Mouse (Mus musculus): ENCODE measurements around the gene Egr2. TPM values are rescaled to one million over a fixed set of nuclear protein-coding genes. Genes with fewer than 3 reads are reported as not detected.

The Egr2 gene
- polyA plus RNA-seq, 1 experiment, result 0.22 TPM

DNA sequence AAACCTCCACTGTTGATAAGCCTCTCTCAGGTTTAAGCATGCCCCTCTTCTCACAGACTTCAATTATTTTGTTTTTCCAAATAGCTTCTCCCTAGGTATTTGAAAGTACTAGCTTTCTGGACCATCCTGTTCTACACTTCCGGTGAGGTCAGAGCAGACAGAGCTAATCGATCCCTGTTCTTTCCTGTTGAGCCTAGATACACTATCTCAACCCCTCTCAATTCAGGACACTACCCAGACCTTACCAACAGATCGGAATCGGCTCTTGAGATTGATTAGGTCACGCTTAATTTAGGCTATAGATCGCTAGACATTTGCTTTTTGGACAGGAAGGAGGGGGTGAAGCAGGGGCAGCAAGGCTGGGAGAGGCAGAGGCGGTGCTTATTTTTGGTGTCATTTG lies 22.4 kb upstream of the Egr2 start:
- no peak for TF ChIP-seq CTCF (IDR thresholded peaks at IDR 0.05; ENCODE audit: low read depth, low read length)
- no peak for TF ChIP-seq POLR2A (IDR thresholded peaks at IDR 0.05; ENCODE audit: insufficient read depth, low read length)
- no peak for TF ChIP-seq EP300 (IDR thresholded peaks at IDR 0.05; ENCODE audit: insufficient read depth, low read depth, low read length)
- Histone ChIP-seq H3K27ac (ENCODE audit: insufficient read depth, low read length) (no peak overlapping the region), H3K9ac (ENCODE audit: low read depth, poor library complexity, severe bottlenecking) (no peak overlapping the region)

DNA sequence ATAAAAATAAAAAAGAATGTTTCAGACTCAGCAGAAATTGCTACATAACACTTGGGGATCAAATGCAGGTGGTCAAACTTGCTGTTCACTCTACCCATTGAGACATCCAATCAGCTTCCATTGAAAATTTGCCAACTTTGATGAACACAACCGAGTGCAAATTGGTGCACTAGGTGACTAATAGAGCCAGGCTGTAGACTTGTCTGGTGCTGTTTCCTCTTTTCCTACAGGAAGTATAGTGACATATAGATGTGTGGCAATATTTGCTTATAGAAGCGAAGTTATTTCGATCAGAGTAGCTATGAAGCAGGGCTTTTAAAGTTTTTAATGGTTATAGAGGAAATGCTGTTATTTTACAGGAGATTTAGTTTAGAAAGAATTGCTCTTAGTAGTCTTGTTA lies 16.5 kb upstream of the Egr2 start:
- Histone ChIP-seq H3K4me1 (ENCODE audit: control insufficient read depth, insufficient read depth, low read length) (no peaks in the 10 kb centered on the region), H3K4me3 (ENCODE audit: low read depth, low read length) (no peak overlapping the region), H3K27ac (ENCODE audit: insufficient read depth, low read length) (no peak overlapping the region), H3K9me3 (replicated peaks; ENCODE audit: control insufficient read depth, insufficient read depth, low read length, poor library complexity, severe bottlenecking) (no peaks in the 10 kb centered on the region), H3K36me3 (ENCODE audit: control insufficient read depth, insufficient read depth, low read length, poor library complexity, severe bottlenecking) (no peaks in the 10 kb centered on the region), H3K9ac (ENCODE audit: low read depth, poor library complexity, severe bottlenecking) (no peak overlapping the region), H3K27me3 (ENCODE audit: control insufficient read depth, insufficient read depth, low read length, poor library complexity, severe bottlenecking) (no peaks in the 10 kb centered on the region)
- TF ChIP-seq EP300 (IDR thresholded peaks at IDR 0.05; ENCODE audit: insufficient read depth, low read depth, low read length), result no peak
- TF ChIP-seq POLR2A (IDR thresholded peaks at IDR 0.05; ENCODE audit: insufficient read depth, low read length), result no peak
- TF ChIP-seq CTCF (IDR thresholded peaks at IDR 0.05; ENCODE audit: low read depth, low read length), result no peak

More for the DNA sequence above, 22.4 kb upstream of the Egr2 start:
- no peaks in the 10 kb centered on the region for H3K4me1 ChIP-seq (ENCODE audit: control insufficient read depth, insufficient read depth, low read length)
- no peak overlapping the region for H3K4me3 ChIP-seq (ENCODE audit: low read depth, low read length)
- no peaks in the 10 kb centered on the region; the same call in 1 of the 2 replicates for H3K27me3 ChIP-seq (ENCODE audit: control insufficient read depth, insufficient read depth, low read length, poor library complexity, severe bottlenecking)
- H3K36me3 ChIP-seq (ENCODE audit: control insufficient read depth, insufficient read depth, low read length, poor library complexity, severe bottlenecking), result no peaks in the 10 kb centered on the region
- no peaks in the 10 kb centered on the region for H3K9me3 ChIP-seq (replicated peaks; ENCODE audit: control insufficient read depth, insufficient read depth, low read length, poor library complexity, severe bottlenecking)

DNA sequence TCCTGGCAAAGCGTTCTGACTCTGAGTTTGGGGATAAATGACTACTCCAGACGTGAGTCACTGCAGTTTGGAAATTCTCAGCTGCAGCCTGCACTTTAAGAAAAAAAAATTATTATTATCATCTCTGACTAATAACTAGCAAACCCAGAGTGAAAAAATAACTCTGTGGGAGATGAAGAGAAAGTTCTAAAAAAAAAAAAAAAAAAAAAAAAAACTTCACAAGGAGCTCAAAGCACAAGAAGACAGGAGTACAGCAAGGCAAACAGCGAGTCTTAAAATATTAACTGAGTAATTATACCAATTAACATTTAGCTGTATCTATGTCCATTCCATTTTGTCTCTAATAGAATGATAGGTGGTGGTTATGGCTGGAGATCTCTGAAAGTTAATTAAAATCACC lies 11.1 kb upstream of the Egr2 start:
- no peaks in the 10 kb centered on the region for H3K4me1 ChIP-seq (ENCODE audit: control insufficient read depth, insufficient read depth, low read length)

DNA sequence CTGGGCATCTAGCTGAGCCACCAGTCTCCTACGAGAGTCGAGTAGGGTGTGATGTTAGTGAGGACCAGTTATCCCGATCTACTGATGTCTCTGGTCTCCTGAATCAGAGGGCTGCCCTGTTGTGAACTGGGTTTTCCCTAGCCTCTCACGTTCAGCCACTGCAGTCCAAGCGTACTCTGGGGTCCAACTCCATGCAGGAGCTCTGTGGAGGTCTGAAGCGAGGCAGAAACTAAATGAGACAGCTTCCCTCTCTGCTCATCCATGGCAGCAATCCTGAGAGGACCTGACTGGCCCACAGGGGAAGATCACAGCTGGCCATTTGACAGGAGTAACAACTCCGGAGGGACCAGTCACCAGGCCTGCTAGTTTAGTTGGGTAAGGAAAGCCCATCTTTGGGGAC lies 10.6 kb upstream of the Egr2 start:
- Histone ChIP-seq H3K4me3 (ENCODE audit: low read depth, low read length) (no peak overlapping the region), H3K27me3 (ENCODE audit: control insufficient read depth, insufficient read depth, low read length, poor library complexity, severe bottlenecking) (no peaks in the 10 kb centered on the region), H3K4me1 (ENCODE audit: control insufficient read depth, insufficient read depth, low read length) (no peaks in the 10 kb centered on the region), H3K9me3 (replicated peaks; ENCODE audit: control insufficient read depth, insufficient read depth, low read length, poor library complexity, severe bottlenecking) (no peaks in the 10 kb centered on the region), H3K27ac (ENCODE audit: insufficient read depth, low read length) (no peak overlapping the region), H3K36me3 (ENCODE audit: control insufficient read depth, insufficient read depth, low read length, poor library complexity, severe bottlenecking) (no peaks in the 10 kb centered on the region), H3K9ac (ENCODE audit: low read depth, poor library complexity, severe bottlenecking) (no peak overlapping the region)
- TF ChIP-seq CTCF (IDR thresholded peaks at IDR 0.05; ENCODE audit: low read depth, low read length) (no peak), EP300 (IDR thresholded peaks at IDR 0.05; ENCODE audit: insufficient read depth, low read depth, low read length) (no peak), POLR2A (IDR thresholded peaks at IDR 0.05; ENCODE audit: insufficient read depth, low read length) (no peak)

More for the DNA sequence above, 11.1 kb upstream of the Egr2 start:
- no peak overlapping the region for H3K27ac ChIP-seq (ENCODE audit: insufficient read depth, low read length)
- H3K9me3 ChIP-seq (replicated peaks; ENCODE audit: control insufficient read depth, insufficient read depth, low read length, poor library complexity, severe bottlenecking), result no peaks in the 10 kb centered on the region
- TF ChIP-seq POLR2A (IDR thresholded peaks at IDR 0.05; ENCODE audit: insufficient read depth, low read length) (no peak), EP300 (IDR thresholded peaks at IDR 0.05; ENCODE audit: insufficient read depth, low read depth, low read length) (no peak), CTCF (IDR thresholded peaks at IDR 0.05; ENCODE audit: low read depth, low read length) (no peak)
- no peak overlapping the region for H3K4me3 ChIP-seq (ENCODE audit: low read depth, low read length)
- no peaks in the 10 kb centered on the region for H3K27me3 ChIP-seq (ENCODE audit: control insufficient read depth, insufficient read depth, low read length, poor library complexity, severe bottlenecking)
- H3K9ac ChIP-seq (ENCODE audit: low read depth, poor library complexity, severe bottlenecking), result no peak overlapping the region
- no peaks in the 10 kb centered on the region for H3K36me3 ChIP-seq (ENCODE audit: control insufficient read depth, insufficient read depth, low read length, poor library complexity, severe bottlenecking)

DNA sequence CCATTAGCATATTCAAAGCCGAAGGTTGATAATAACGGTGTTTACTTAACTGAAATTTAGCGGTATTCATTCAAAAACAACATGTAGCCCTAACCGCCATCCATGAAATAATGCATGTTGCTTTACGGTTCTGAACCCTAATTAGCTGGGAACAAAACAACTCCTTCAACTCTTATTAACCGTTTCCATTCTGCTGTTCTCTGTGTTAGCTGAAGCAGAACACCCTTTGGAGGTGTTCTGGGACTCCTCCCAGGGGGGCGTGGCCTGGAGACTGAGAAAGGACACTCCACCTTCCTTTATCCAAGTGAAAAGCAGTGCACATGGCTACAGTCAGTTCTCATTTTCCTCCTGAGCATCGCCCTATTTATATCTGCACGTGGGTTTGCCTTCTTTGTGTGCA lies 8.8 kb upstream of the Egr2 start:
- H3K4me3 ChIP-seq (ENCODE audit: low read depth, low read length), result no peak overlapping the region
- no peak overlapping the region for H3K27ac ChIP-seq (ENCODE audit: insufficient read depth, low read length)
- H3K36me3 ChIP-seq (ENCODE audit: control insufficient read depth, insufficient read depth, low read length, poor library complexity, severe bottlenecking), result no peaks in the 10 kb centered on the region
- H3K9me3 ChIP-seq (replicated peaks; ENCODE audit: control insufficient read depth, insufficient read depth, low read length, poor library complexity, severe bottlenecking), result no peaks in the 10 kb centered on the region
- TF ChIP-seq CTCF (IDR thresholded peaks at IDR 0.05; ENCODE audit: low read depth, low read length) (no peak), POLR2A (IDR thresholded peaks at IDR 0.05; ENCODE audit: insufficient read depth, low read length) (no peak), EP300 (IDR thresholded peaks at IDR 0.05; ENCODE audit: insufficient read depth, low read depth, low read length) (no peak)
- no peaks in the 10 kb centered on the region for H3K27me3 ChIP-seq (ENCODE audit: control insufficient read depth, insufficient read depth, low read length, poor library complexity, severe bottlenecking)
- H3K4me1 ChIP-seq (ENCODE audit: control insufficient read depth, insufficient read depth, low read length), result no peaks in the 10 kb centered on the region
- no peak overlapping the region for H3K9ac ChIP-seq (ENCODE audit: low read depth, poor library complexity, severe bottlenecking)

DNA sequence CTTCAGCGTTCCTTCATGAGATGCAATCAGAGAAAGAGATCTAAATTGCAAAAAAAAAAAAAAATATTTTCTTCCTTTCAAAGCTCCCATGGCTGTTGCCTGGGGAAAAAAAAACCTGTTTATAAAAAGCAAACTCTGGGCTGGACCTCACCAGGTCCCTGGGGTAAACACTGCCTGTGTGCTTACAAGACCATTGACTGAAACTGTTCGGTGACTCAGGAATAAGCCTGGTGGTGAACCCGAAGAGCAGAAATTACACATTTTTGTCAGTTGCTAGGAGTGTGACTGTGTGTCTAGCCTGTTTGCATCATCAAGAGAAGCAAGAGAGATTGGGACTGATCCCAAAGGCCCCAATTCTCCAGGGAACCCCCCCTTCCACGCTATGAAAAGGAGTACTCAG lies 5.5 kb upstream of the Egr2 start:
- Histone ChIP-seq H3K36me3 (ENCODE audit: control insufficient read depth, insufficient read depth, low read length, poor library complexity, severe bottlenecking) (no peaks in the 10 kb centered on the region), H3K27me3 (ENCODE audit: control insufficient read depth, insufficient read depth, low read length, poor library complexity, severe bottlenecking) (0 out of 2 replicates have a peak, but pooled peaks cover 6% of the 10 kb centered on the region), H3K9me3 (replicated peaks; ENCODE audit: control insufficient read depth, insufficient read depth, low read length, poor library complexity, severe bottlenecking) (no peaks in the 10 kb centered on the region), H3K9ac (ENCODE audit: low read depth, poor library complexity, severe bottlenecking) (no peak overlapping the region), H3K4me1 (ENCODE audit: control insufficient read depth, insufficient read depth, low read length) (no peaks in the 10 kb centered on the region), H3K27ac (ENCODE audit: insufficient read depth, low read length) (no peak overlapping the region), H3K4me3 (ENCODE audit: low read depth, low read length) (no peak overlapping the region)
- TF ChIP-seq EP300 (IDR thresholded peaks at IDR 0.05; ENCODE audit: insufficient read depth, low read depth, low read length) (no peak), CTCF (IDR thresholded peaks at IDR 0.05; ENCODE audit: low read depth, low read length) (no peak), POLR2A (IDR thresholded peaks at IDR 0.05; ENCODE audit: insufficient read depth, low read length) (no peak)
